Mouse (Mus musculus) mouse trophoblast stem cell (cell line): ENCODE measurements around the gene Vps26c.

ENCODE experiments used
- in situ Hi-C, 2 experiments: fragments of 300-500 bp; cut with MseI, MboI; formaldehyde crosslinking; loops; 2 replicates in 1 of 2; 3 replicates in 1 of 2; pipeline ENCODE4 v1.15.1; 2025

Gene Vps26c

DNA sequence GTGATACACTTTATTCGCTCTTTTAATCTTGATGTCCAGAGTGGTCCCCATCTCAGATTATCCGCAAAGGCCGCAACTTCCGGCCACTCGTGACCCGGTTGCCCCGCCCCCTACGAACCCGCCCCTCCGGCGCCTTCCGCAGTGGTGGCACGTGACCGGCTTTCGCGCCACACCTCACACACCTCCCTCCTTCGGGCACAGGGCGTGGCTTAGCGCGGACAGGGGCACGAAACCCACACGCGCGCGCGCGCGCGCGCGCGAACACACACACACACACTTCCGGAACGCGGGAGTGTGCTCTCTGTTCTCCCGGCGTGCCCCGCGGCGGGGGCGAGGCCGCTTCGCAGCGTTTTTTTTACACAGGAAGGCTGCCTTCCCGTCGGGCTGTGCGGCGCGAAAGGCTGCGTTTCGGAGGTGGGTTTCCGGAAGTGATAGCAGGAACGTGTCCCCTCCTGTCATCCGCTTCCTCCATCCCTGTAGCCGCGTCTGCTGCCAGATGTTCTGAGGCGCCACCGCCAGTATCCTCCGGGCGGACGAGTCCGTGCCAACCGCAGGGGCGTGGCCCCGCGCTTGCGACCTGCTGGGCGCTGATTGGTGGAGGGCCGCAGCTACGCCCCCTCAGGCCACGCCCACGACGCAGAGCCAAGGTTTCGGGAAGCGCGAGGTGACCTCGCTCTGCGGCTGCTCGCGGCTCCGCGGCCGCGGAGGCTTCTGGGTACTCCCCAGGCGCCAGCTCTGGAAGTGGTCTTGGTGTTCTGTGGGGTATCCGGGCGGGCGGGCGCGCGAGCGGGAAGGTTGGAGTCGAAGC is at the start of gene Vps26c:
Gene Vps26c, minus strand, starts transcription at position 487 of the 808 bp plus-strand sequence.
- in situ Hi-C loops: no loop called here

DNA sequence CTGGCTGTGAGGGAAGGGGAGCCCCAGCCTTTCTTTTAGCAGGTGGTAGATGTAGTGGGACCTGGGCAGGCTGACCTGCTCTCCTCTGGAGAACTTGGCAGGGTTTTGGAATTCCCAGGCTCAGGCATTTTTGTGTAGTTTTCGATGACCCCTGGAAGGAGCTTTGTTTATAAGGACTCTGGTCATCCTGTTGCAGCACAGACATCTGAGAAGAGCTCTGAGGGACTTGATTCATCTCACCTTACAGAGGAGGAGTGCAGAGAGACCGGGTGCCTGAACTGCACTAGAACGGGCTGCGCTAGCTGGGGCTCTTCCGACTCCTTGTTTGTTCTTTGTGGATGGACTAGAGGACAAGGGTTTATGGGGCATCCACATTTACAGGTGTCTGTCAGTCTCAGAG is 49.1 kb upstream of the Vps26c start:
- in situ Hi-C loops: no loop called here

DNA sequence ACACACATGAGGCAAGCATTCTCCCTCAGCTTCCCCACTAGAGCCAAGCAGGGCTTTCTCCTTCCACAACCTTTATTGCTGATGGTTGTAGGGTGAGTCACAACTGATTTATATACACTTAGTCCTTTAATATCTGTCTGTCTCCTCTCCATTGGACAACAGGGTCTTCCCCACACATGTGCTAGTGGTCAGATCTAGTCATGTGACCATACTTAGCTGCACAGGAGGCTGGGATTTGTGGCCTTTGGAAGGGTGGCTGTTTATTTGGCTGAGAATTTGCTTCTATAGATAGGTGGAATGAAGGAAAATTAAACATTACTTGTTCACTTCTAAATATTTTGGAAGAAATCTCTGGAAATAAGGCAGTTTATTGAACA is 48.1 kb upstream of the Vps26c start:
- in situ Hi-C loops: no loop called here

DNA sequence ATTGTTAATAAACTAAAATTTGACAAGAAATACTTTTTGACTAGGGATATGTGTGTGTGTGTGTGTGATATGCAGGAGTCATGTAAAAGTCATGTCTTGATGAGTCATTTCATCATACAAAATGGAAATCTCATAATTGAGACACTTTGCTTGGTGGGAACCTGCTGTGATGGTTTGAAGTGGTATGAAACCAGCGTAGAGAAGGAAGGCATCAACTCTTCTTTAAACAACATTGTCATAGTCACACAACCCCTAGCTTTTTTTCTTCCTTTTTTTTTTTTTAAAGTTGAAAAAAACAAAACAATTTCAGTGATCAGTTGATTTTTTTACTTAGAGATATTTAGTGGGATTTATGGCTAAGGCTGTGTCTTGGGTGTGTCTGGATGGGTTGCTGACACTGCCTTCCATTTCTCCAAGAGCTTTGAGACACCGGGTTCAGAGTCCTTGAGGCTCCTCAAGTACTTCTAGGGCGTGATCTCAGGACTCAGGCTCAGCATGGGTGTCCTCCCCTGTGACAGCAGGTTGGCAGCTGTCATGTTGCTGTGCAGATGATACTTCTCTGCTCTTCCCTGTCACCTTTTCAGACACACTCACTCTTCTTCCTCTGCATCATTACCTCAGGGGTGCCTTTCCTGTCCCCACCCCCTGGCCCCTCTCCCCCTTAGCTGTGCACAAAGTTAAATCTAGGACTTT is 47.5 kb upstream of the Vps26c start:
- in situ Hi-C loops: no loop called here

DNA sequence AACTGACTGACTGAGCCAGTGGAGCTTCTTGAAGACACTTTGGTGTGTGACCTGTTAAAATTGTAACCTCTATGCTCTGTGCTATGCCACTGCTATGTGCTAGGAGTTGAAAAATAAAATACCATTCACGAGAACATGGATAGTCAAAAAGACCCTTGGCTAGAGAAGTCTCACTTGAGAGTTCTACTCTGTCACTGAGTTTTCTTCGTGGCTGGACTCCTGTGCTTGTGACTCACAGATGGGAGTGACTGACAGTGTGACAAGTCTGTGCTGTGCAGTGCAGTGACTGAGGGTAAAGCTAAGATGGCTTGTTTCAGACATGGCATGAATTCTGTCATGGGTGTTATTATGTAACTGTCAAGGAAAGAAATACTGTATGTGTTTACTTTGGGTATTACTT is 45.8 kb upstream of the Vps26c start:
- in situ Hi-C loops: no loop called here

DNA sequence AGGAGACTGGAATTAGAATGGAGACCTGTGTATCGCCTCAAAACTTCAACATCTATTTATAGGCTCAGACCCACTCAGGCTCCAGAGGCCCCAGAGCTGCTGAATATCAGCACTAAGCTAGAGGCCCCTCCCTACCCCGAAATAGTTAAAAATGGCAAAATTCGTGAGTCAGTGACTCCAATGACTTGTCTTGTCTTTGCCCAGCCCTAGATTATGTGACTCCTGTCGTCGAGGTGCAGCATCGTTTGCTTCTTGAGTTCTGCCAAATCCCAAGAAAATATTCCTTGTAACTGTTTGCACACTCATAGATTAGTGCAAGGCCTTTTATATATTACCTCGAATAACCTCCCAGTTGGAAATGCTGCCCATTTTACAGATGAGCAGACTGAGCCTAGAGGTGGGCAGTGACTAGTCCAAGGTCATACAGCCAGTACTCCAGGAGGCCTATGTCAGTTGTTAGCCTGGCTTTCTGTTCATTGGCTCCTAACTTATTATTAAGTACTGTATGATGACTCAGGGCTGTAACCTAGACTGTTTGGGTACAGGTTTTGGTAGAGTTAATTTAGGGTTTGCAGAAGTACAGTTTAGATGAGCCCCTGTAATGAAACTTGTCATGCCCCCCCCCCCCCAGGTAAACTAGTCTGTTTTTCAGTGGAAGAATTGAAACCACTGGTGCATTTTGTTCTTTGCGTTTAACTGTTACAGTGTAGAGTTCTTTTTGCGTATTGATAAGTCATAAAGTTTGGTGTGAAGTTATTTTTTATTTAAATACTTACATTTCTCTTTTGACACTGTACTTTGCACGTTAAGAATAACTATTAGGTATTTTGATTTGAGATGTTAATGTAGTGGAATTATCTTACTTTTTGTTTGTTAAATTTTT is 44.7 kb upstream of the Vps26c start:
- in situ Hi-C loops: no loop called here

DNA sequence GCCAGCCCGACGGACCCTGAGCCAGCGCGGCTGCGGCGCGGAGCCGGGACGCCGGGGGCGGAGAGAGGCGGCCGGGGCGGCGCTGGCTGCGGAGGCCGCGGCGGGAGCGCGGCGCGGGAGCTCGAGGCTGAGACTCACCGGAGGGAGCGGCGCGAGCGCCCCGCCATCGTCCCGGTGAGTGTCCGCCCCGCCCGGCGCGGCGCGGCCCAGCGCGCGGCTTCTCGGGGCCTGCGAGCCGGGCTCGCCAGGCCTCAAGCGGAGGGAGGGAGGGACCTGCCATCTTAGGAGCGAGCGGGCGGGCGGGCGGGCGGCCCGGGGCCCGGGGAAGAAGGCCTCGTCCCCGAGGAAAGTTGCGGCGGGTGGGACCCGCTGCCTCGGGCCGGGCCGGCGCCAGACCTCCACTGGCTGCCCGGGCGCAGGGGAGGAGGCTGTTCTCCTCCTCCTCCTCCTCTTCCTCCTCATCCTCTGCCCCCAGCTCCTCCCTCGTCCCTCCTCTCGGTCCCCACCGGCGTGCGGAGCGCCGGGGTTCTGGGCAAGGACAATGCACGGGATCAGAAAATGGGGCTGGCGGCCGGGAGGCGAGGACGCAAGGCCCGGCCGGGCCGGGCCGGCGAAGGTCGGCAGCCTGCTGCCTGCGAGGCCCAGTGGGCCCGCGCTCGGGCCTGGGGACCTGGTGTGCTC is 43.9 kb upstream of the Vps26c start:
- in situ Hi-C loops: no loop called here

DNA sequence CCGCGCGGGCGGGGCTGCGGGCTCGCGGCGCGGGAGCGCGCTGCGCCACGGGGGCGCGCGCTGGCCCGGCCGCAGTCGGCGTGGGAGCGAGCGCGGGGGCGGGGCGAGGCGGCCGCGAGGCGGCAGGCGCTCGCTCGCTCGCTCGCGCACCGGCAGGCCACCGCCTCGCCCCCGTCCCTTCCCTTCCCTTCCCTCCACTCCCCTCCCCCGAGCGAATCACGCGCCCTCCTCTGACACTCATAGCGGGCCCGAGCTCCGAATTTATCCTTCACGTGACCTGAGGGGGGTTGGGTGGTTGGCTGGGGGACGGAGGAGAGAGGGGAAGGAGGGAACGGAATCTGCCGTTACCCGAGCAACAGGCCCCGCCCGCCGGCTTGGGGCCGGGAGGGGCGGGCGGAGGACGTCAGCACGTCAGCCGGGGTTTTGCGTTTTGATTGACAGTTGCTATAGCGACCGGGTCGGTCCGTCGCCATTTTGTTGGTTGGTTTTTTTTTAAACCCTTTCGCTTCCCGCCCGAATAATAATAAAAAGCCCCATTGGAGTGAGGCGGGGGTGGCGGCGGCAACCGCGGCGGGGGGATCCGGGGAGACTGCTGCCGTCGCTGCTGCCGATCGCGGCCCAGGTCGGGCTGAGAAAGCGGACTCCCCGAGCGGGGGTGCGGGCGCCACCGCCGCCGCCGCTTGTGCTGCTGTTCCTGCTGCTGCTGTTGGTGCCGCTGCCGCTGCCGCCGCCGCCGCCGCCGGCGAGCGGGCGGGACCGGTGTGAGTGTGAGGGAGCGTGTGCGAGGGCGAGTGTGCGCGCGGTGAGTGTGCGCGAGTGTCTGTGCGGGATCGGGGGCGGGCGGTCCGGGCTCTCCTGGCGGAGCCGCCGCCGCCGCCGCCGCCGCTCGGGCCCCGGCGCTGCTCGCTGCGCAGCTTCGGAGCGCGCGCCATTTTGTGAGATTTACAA is 42.9 kb upstream of the Vps26c start, which contains the start of gene Dyrk1a:
Gene Dyrk1a, plus strand, starts transcription at position 782 of the 948 bp plus-strand sequence.
- in situ Hi-C loops: no loop called here

DNA sequence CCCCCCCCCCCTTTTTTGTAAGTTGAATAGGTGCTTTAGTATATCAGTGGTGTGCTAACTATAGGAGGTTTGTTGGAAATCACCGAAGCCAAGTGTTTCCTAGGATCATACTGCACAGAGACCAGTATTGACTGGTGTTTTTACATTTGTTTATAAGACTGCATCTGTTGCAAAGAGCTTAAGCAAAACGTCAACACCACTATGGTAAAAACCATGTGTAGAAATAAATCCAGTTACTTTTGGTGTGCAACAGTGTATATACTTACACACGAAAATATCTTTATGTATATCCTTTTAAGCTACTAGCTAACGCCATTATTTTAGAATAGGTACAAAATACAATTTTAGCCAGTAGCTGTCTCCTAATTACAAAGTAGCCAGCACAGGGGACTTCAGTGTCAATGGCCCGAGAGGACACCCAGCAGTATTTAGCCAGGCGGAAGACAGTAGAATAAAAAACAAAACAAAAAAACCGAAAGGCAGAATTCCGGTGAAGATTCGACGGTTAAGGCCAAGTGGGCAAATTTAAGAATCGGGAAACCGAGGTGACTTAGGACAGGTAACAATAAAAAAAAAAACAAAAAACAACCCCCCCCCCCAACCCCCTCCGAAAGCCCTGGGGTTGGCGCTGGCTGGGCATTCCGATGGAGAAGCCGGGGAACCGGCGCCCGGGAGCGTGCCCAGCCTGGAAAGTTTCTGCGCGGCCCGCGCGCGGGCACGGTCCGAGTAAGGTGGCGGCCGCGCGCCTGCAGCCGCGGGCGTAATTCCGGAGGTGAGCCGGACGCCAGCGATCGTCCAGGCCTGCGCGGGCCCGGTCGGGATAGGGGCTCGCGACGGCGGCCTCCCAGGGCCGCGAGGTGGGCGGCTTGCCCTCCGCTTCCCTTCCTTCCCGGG is 42.0 kb upstream of the Vps26c start:
- in situ Hi-C loops: no loop called here

DNA sequence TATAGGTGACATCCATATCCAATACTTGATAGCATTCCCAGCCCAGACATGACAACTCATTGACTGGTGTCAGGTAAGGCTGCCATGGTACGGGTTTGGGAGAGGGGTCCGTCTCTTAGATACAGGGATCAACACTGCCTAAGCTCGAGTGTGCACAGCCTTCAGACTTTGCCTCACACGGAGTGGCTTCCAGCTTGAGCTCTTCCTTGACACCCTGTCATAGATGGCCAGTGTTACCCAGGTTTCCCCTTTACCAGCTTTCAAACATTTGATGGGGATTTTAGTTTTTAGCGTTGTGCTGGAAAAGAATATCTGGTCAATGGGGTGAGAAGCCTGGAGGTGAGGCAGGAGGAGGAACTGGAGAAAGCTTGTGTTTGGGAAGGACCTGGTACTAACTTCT is 41.1 kb upstream of the Vps26c start:
- in situ Hi-C loops: no loop called here

DNA sequence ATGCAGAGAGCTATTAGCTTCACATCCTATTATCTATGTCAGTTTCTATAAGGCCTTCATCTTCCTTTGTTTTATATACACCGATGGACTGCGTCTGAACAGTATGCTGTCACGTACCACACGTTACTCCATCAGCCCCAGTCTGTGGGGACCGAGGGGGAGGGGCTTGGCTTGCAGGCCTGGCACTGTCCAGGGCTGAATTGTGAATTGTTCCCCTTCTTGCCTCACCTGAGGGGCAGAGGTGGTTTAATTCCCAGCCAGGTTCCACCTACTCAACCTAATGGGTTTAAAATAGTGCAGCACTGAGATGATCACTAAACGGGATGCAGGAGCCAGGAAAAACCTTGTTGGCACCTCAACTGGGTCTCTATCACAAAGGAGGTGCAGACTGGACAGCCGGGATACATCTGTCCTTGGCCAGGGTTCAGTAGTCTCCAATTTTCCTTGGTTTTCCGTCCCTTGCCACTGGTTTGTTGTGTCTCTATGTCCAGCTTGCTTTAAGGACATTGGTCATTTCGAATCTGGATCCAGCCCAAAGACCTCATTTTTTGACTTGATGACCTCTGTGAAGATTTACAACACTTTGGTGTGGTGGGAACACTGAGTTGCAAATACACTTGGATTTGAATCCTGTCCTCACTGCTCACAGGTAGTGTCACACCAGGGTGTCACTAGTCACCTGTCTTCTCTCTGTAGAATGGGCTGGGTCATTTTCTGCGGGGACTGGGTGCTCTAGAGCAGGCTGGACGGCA is 40.4 kb upstream of the Vps26c start:
- in situ Hi-C loops: no loop called here

DNA sequence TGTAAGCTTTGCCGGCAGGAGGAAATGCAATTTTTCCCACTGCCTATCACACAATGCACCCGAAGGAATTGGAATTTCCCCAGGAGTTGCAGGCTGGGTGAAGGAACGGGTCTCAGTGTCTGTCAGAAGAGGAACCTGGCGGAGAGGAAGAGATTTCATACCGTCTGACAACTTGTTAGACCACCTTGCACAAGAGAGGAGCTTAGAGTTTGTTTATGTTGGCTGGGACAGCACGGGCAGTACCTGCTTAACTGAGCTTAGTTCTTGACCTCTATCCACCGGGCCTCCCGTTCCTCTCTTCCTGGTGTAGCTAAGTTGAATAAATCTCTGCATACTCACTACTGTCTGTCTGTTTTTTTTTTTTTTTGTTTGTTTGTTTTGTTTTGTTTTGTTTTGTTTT is 39.5 kb upstream of the Vps26c start:
- in situ Hi-C loops: no loop called here

DNA sequence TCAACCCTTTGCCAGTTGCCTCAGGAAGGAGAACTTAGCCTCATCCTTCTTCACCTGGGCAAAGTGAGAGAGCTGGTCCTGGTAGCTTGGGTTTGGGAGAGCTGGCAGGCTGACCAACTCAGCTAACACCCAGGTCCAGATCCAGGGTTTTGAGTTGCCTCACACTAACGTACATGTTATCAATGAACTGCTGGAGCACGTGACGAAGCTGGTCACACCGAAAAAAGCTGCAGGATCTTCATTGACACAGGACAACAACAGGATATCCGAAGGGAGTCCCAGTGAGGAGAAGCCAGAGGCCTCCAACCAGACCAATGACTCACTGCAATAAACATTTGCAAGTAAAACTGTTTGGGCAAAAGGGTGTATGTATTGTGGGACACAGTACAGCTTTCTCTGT is 34.0 kb upstream of the Vps26c start:
- in situ Hi-C loops: no loop called here

DNA sequence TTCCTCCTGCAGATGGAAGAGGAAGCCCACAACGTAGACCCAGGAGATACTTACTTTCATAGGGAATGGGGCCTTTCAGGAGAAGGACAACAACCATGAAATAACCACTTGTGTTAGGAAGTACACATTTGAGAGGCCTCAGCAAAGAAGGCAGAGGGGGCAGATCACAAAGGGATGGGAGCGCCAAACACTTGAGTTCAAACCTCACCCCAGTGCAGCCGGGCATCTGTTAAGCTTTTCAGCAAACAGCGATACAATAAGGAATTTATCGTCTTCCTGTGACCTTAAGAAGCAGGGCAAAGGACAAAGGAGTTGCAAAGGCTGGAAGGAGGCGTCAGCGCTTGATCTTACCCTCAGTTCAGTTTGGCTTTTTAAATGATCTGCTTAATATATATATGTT is 33.2 kb upstream of the Vps26c start:
- in situ Hi-C loops: no loop called here

DNA sequence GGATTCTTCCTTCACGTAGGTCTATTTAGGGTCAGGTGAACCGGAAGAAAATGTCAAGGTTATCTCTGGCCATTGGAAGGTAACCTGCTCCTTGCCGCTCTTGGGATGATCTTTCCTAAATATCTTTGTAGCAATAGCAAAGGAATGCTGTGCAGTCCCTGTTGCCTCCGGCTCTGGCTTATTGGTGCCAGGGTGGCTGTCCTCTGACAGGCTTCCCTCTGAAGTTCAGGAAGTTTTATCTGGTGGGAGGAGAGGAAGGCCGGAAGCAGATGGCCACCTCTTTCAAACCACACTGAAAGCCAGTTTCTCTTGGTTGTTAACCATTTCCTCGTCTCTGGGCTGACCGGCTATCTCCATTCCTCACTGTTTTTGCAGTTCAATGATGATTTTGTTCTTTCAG is 32.7 kb upstream of the Vps26c start:
- in situ Hi-C loops: no loop called here

DNA sequence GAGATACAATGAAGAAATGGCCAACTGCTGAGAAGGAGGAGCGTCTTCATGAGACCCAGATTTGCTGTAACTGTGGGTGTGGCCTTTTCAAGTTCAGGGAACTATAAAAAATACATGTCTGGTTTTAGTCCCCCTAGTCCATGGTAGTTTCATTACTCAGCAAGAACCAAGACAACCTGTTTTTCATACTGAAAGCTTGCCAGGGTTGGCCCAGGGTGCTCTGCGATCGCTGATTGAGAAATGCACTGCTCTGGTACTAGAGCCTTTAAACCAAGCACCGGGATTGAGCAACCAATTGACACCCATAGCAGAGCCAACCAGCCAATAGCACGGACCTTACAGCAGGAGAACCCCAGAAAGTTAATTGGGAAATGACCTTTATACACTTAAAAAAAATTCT is 29.6 kb upstream of the Vps26c start:
- in situ Hi-C loops: no loop called here

DNA sequence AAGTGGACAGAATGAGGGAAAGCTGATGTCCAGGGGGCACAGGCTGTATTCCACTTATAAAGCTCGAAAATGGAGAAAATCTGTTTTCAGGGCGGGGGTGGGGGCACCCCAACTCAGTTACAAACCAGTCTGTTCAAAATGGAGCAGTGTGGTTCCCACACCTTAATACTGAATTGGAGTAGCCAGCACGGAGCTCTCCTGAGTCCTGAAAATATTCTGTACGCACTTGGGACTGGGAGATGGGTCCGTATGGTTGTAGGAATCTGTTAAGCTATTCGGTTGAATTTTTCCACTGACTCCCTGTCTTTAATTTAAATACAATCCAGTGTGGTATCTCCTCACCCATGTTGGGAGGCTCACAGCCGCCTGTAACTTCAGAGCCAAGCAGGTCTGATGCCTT is 28.7 kb upstream of the Vps26c start:
- in situ Hi-C loops: no loop called here

DNA sequence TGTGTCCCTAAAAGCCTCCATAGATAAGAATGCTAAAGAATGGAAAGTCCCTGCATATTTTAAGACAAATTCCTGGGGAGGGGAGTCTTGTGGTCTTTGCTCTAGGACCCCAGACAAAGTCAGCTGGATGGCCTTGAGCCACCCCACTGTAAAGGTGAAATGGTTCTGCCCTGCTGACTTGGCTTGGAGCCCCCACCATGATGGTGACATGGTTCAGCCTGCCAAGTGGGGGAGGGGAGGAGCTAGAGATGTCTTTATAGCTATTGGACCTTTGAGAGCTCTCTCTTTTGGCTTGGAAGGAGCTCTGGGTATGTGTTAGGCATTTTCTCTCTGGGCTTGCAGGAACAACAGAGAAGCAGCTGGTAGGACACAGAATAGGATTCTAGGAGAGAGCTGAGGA is 25.3 kb upstream of the Vps26c start:
- in situ Hi-C loops: no loop called here

DNA sequence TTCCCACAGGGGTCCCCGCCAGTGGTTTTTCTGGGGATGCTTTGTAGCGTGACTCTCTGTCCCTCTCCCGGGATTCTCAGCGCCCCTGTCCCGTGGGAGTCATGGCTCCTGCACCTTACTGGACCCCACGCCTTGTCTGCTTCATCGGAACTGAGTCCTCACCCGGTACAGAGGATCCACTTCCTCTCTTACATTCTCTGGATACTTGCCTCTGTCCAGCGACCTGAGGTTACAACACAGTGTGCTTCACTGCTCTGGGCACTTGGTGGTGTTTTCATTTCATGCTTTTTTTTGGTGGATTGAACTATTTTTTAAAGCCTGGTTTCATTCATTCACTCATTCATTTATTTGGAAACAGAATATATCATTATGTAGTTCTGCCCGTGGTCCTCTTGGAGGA is 23.2 kb upstream of the Vps26c start:
- in situ Hi-C loops: no loop called here
